Mouse (Mus musculus): Measurements from ENCODE around the gene Slc9a5.

DNA sequence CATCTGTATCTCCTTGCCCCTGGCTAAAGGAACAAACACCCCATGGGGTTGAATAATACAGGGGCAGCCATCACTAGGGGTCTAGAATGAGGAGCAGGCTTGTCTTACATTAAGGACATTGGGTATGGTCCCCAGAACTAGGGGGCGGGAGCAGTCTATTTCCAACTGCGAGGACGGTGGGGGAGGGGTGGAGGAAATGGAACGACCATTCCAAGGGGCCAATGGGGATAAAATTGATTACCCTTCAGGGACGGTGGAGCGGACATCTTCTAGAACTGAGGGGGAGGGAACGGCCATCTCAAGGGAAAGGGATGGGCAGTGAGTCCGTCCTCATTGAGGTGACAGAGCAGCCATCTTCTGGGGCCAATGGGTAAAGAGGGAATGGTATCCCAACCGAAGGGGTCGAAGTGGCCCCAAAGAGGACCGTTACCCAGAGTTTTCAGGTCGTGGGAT lies 23.0 kb upstream of the Slc9a5 start:
- no peak for TF ChIP-seq GATA1 (IDR thresholded peaks at IDR 0.05; ENCODE audit: low read length)
- no peak for TF ChIP-seq TAL1 (IDR thresholded peaks at IDR 0.05; ENCODE audit: low read length)

All from erythroblast, embryonic 14.5 days (primary cell).